Mouse (Mus musculus) limb, embryonic 10.5 days (tissue): ENCODE data around the gene B020031M17Rik. TPM values are rescaled to one million over a fixed set of nuclear protein-coding genes. Genes with fewer than 3 reads are reported as not detected.
"Not testable (repeated sequence)": the region's sequence is repeated elsewhere in the genome, so short reads cannot be mapped to it uniquely, and the experiment has no call there.

Source experiments
- DNase-seq: peaks from one replicate; pipeline ENCODE4 v3.0.0-alpha.2; 2017; ENCODE audit warnings: low spot score
- H3K27ac ChIP-seq: fragments of 300-500 bp; sonication (generic); 2 replicates; pipeline ENCODE4 v1.5.1; 2016; ENCODE audit warnings: mild to moderate bottlenecking
- H3K27me3 ChIP-seq: fragments of 300-500 bp; sonication (generic); 2 replicates; pipeline ENCODE4 v1.6.1; 2016; ENCODE audit warnings: low read depth, mild to moderate bottlenecking; ENCODE audit not compliant: poor library complexity, severe bottlenecking
- H3K36me3 ChIP-seq: fragments of 300-500 bp; sonication (generic); 2 replicates; pipeline ENCODE4 v1.6.1; 2016; ENCODE audit warnings: mild to moderate bottlenecking, moderate library complexity
- H3K4me1 ChIP-seq: fragments of 300-500 bp; sonication (generic); 2 replicates; pipeline ENCODE4 v1.6.1; 2016
- H3K4me3 ChIP-seq: fragments of 300-500 bp; sonication (generic); 2 replicates; pipeline ENCODE4 v1.5.1; 2016; ENCODE audit warnings: mild to moderate bottlenecking, moderate library complexity
- H3K9me3 ChIP-seq: fragments of 300-500 bp; sonication (generic); replicated peaks from 2 replicates; pipeline ENCODE4 v1.6.1; 2016; ENCODE audit warnings: mild to moderate bottlenecking
- WGBS: fragments of 180-500 bp; shearing (Covaris S2); methylation state at CpG from one replicate; pipeline ENCODE4 v1.1.7; 2016; 5-methylcytosine and 5-hydroxymethylcytosine counted together
- polyA plus RNA-seq: library from polyadenylated mRNA; unstranded; fragments of >200 nt; fragmentation: Nextera tagmentation; extraction: Ambion mirVana; gene quantifications from 2 replicates; pipeline ENCODE4 v1.2.1, GENCODE M21; 2016

The B020031M17Rik gene
- polyA plus RNA-seq, 1 experiment from 2014 or later: not detected

DNA sequence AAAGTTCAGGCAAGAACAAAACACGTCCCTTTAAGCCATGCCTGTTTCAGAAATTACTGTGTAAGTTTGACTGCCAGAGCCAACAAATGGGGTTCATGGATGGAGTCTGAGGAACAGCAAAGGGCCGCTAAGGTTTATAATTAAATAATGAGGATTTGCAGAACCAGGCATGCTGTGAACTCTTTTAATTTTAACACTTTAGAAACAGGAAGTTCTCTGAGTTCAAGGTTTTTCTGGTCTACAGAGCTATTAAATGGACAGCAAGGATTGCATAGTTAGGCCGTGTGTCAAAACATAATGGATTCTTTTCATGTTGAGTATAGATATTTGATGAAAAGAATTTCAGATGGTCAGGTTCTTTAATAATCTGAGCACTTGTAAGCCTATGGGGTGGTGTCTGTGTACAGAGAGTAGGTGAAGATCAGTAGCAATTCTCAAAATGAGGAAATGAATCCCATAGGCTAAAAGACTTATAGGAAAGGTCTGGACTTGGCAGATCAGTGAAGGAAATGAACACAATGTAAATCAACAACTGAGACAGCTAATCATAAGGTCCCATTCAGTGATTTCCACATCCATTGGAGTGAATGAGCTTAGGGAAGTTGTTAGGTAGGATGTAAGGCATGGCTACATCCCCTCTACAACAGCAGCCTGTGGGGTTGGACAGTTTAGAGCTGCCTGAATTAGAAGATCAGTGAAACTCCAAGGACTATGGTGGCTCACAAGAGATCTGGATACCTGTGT, 25.8 kb downstream of the B020031M17Rik start:
- 96% methylated on average over 3 of the region's 3 CpGs for WGBS
- H3K27me3 ChIP-seq, DNase-seq, H3K4me1 ChIP-seq, H3K36me3 ChIP-seq, H3K27ac ChIP-seq, H3K4me3 ChIP-seq, H3K9me3 ChIP-seq: not testable (repeated sequence)

- not testable (repeated sequence) for H3K4me1 ChIP-seq, DNase-seq
- 87% methylated on average over 4 of the region's 5 CpGs for WGBS
Observed at GRCm38 (mm10) chr13:119916966-119917722, 33.5 kb downstream of the B020031M17Rik start.

GRCm38 (mm10) chr13:119916449-119916848, 34.2 kb downstream of the B020031M17Rik start:
- not testable (repeated sequence) for H3K27me3 ChIP-seq, H3K9me3 ChIP-seq, H3K27ac ChIP-seq, H3K4me1 ChIP-seq, H3K4me3 ChIP-seq, H3K36me3 ChIP-seq, DNase-seq
- 84% methylated on average over 2 of the region's 2 CpGs for WGBS

More at GRCm38 (mm10) chr13:119916966-119917722, 33.5 kb downstream of the B020031M17Rik start:
- H3K4me3 ChIP-seq, H3K27me3 ChIP-seq, H3K36me3 ChIP-seq, H3K27ac ChIP-seq, H3K9me3 ChIP-seq: not testable (repeated sequence)

Other genes with a start within 250 kb of the B020031M17Rik start
- 1.6 and 1.7 TPM in 2 replicates for gene Nim1k, start 194.9 kb downstream of the B020031M17Rik start, polyA plus RNA-seq
- 41.6 and 45.1 TPM in 2 replicates for gene Zfp131, start 159.9 kb downstream of the B020031M17Rik start, polyA plus RNA-seq
- not detected in 2 replicates for gene AF067063, start 120.6 kb downstream of the B020031M17Rik start, polyA plus RNA-seq
- not detected in 2 replicates for gene D13Ertd608e, start 114.8 kb downstream of the B020031M17Rik start, polyA plus RNA-seq
- gene Tcstv1, start 56.0 kb downstream of the B020031M17Rik start, polyA plus RNA-seq: not detected in 2 replicates
- gene Gm21761, start 21.5 kb downstream of the B020031M17Rik start, polyA plus RNA-seq: not detected in 2 replicates
- gene Gm36079, start 76.2 kb upstream of the B020031M17Rik start, polyA plus RNA-seq: not detected in 2 replicates
- not detected in 2 replicates for gene Gm21188, start 101.4 kb upstream of the B020031M17Rik start, polyA plus RNA-seq
- gene Gm20767, start 189.4 kb upstream of the B020031M17Rik start, polyA plus RNA-seq: not detected in 2 replicates
- not detected in 2 replicates for gene Gm21818, start 221.6 kb upstream of the B020031M17Rik start, polyA plus RNA-seq